Mouse (Mus musculus): ENCODE results near the gene Mfsd11. TPM values are rescaled to one million over a fixed set of nuclear protein-coding genes. Genes with fewer than 3 reads are reported as not detected.
"Not testable (repeated sequence)": the region's sequence is repeated elsewhere in the genome, so short reads cannot be mapped to it uniquely, and the experiment has no call there.

Mfsd11 gene
- polyA plus RNA-seq, 1 experiment: 26.4 TPM

- WGBS: 71% methylated on average over 5 of the region's 5 CpGs
- no peaks in the 10 kb centered on the region for H3K4me1 ChIP-seq (ENCODE audit: control insufficient read depth, insufficient read depth, low read length)
Observed at GRCm38 (mm10) chr11:116817567-116817966, 34.7 kb upstream of the Mfsd11 start.

GRCm38 (mm10) chr11:116818722-116819121, 33.5 kb upstream of the Mfsd11 start:
- no peak overlapping the region for H3K27ac ChIP-seq (ENCODE audit: control insufficient read depth, insufficient read depth, low read depth, low read length, poor library complexity)
- TF ChIP-seq CTCF (IDR thresholded peaks at IDR 0.05; ENCODE audit: control insufficient read depth, insufficient read depth, low read length) (no peak), POLR2A (IDR thresholded peaks at IDR 0.05; ENCODE audit: borderline replicate concordance, control insufficient read depth, low read depth, low read length) (no peak)
- no peak overlapping the region for H3K4me3 ChIP-seq (replicated peaks; ENCODE audit: control insufficient read depth, low read depth, low read length)
- WGBS: 74% methylated on average over 8 of the region's 8 CpGs
- no peaks in the 10 kb centered on the region for H3K4me1 ChIP-seq (ENCODE audit: control insufficient read depth, insufficient read depth, low read length)

More at GRCm38 (mm10) chr11:116817567-116817966, 34.7 kb upstream of the Mfsd11 start:
- Histone ChIP-seq H3K4me3 (replicated peaks; ENCODE audit: control insufficient read depth, low read depth, low read length) (no peak overlapping the region), H3K27ac (ENCODE audit: control insufficient read depth, insufficient read depth, low read depth, low read length, poor library complexity) (no peak overlapping the region)
- TF ChIP-seq POLR2A (IDR thresholded peaks at IDR 0.05; ENCODE audit: borderline replicate concordance, control insufficient read depth, low read depth, low read length) (no peak), CTCF (IDR thresholded peaks at IDR 0.05; ENCODE audit: control insufficient read depth, insufficient read depth, low read length) (no peak)

- TF ChIP-seq POLR2A (IDR thresholded peaks at IDR 0.05; ENCODE audit: borderline replicate concordance, control insufficient read depth, low read depth, low read length): no peak
- TF ChIP-seq CTCF (IDR thresholded peaks at IDR 0.05; ENCODE audit: control insufficient read depth, insufficient read depth, low read length): no peak
- no peak overlapping the region for H3K27ac ChIP-seq (ENCODE audit: control insufficient read depth, insufficient read depth, low read depth, low read length, poor library complexity)
- WGBS: 72% methylated on average over 5 of the region's 5 CpGs
- H3K4me3 ChIP-seq (replicated peaks; ENCODE audit: control insufficient read depth, low read depth, low read length): no peak overlapping the region
- H3K4me1 ChIP-seq (ENCODE audit: control insufficient read depth, insufficient read depth, low read length): no peaks in the 10 kb centered on the region
Observed at GRCm38 (mm10) chr11:116819932-116820593, 32.2 kb upstream of the Mfsd11 start.

GRCm38 (mm10) chr11:116821057-116821940, 30.9 kb upstream of the Mfsd11 start:
- Histone ChIP-seq H3K27ac (ENCODE audit: control insufficient read depth, insufficient read depth, low read depth, low read length, poor library complexity) (no peak overlapping the region), H3K4me3 (replicated peaks; ENCODE audit: control insufficient read depth, low read depth, low read length) (no peak overlapping the region), H3K4me1 (ENCODE audit: control insufficient read depth, insufficient read depth, low read length) (no peaks in the 10 kb centered on the region)
- no peak for TF ChIP-seq CTCF (IDR thresholded peaks at IDR 0.05; ENCODE audit: control insufficient read depth, insufficient read depth, low read length)
- no peak for TF ChIP-seq POLR2A (IDR thresholded peaks at IDR 0.05; ENCODE audit: borderline replicate concordance, control insufficient read depth, low read depth, low read length)
- WGBS: 73% methylated on average over 13 of the region's 13 CpGs

GRCm38 (mm10) chr11:116822215-116822614, 30.0 kb upstream of the Mfsd11 start:
- H3K4me3 ChIP-seq (replicated peaks; ENCODE audit: control insufficient read depth, low read depth, low read length): no peak overlapping the region
- TF ChIP-seq CTCF (IDR thresholded peaks at IDR 0.05; ENCODE audit: control insufficient read depth, insufficient read depth, low read length) (no peak), POLR2A (IDR thresholded peaks at IDR 0.05; ENCODE audit: borderline replicate concordance, control insufficient read depth, low read depth, low read length) (no peak)
- WGBS: 85% methylated on average over 10 of the region's 10 CpGs
- no peak overlapping the region for H3K27ac ChIP-seq (ENCODE audit: control insufficient read depth, insufficient read depth, low read depth, low read length, poor library complexity)
- no peaks in the 10 kb centered on the region for H3K4me1 ChIP-seq (ENCODE audit: control insufficient read depth, insufficient read depth, low read length)

- no peaks in the 10 kb centered on the region for H3K4me1 ChIP-seq (ENCODE audit: control insufficient read depth, insufficient read depth, low read length)
- TF ChIP-seq CTCF (IDR thresholded peaks at IDR 0.05; ENCODE audit: control insufficient read depth, insufficient read depth, low read length): no peak
- no peak for TF ChIP-seq POLR2A (IDR thresholded peaks at IDR 0.05; ENCODE audit: borderline replicate concordance, control insufficient read depth, low read depth, low read length)
- 90% methylated on average over 10 of the region's 10 CpGs for WGBS
- no peak overlapping the region for H3K4me3 ChIP-seq (replicated peaks; ENCODE audit: control insufficient read depth, low read depth, low read length)
- no peak overlapping the region for H3K27ac ChIP-seq (ENCODE audit: control insufficient read depth, insufficient read depth, low read depth, low read length, poor library complexity)
Observed at GRCm38 (mm10) chr11:116822626-116823025, 29.6 kb upstream of the Mfsd11 start.

GRCm38 (mm10) chr11:116823255-116823654, 29.0 kb upstream of the Mfsd11 start:
- no peak for TF ChIP-seq POLR2A (IDR thresholded peaks at IDR 0.05; ENCODE audit: borderline replicate concordance, control insufficient read depth, low read depth, low read length)
- no peak for TF ChIP-seq CTCF (IDR thresholded peaks at IDR 0.05; ENCODE audit: control insufficient read depth, insufficient read depth, low read length)
- Histone ChIP-seq H3K4me1 (ENCODE audit: control insufficient read depth, insufficient read depth, low read length) (no peaks in the 10 kb centered on the region; the same call in 1 of the 2 replicates), H3K27ac (ENCODE audit: control insufficient read depth, insufficient read depth, low read depth, low read length, poor library complexity) (no peak overlapping the region), H3K4me3 (replicated peaks; ENCODE audit: control insufficient read depth, low read depth, low read length) (no peak overlapping the region)
- 91% methylated on average over 2 of the region's 2 CpGs for WGBS

- H3K4me1 ChIP-seq (ENCODE audit: control insufficient read depth, insufficient read depth, low read length); H3K4me3 ChIP-seq (replicated peaks; ENCODE audit: control insufficient read depth, low read depth, low read length); H3K27ac ChIP-seq (ENCODE audit: control insufficient read depth, insufficient read depth, low read depth, low read length, poor library complexity): not testable (repeated sequence)
- WGBS: 83% methylated on average over 10 of the region's 10 CpGs
Observed at GRCm38 (mm10) chr11:116823885-116824284, 28.4 kb upstream of the Mfsd11 start.
